Mouse (Mus musculus): ENCODE results near the gene Csrnp2.

Gene Csrnp2

DNA sequence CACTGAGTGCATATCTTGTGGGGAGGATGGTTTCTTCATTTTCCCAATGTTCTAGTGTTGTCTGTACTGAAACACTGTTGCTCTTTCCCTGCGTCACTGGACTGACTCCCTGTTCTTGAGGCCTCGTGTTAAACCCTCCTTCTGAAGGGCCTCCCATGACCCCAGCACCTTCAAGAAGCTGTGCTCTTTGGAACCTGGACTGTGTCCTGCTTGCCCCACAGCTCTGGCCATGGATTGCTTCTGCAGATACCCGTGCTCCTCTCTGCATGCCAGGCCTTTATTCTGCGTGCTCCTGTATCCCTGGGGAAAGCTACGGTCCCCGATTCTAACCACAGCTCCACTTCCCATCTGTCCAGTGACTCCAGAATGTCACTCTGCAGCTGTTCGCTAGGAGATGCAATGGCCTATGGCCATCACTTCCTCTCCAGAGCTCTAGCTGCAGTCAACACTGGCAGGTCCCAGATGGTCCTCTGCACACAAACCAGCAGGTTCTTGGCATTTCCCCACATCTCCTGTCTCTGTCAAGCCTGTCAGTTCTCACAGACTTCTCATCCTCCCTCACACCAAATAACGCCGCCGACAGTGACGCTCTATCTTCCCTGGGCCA, 65.2 kb downstream of the Csrnp2 start:
- DNase-seq (ENCODE audit: low spot score) = no peak

Measured in testis, postnatal 10 days (tissue).